Mouse (Mus musculus) myocyte (in vitro differentiated cells): ENCODE data around the gene Asb2.

ENCODE experiments used
- MAX ChIP-seq: IDR thresholded peaks from one replicate; pipeline ENCODE4 v1.6.1; 2011; ENCODE audit warnings: low read depth, mild to moderate bottlenecking, control low read depth
- POLR2A ChIP-seq: IDR thresholded peaks from one replicate; pipeline ENCODE4 v1.6.1; 2011; ENCODE audit warnings: low read depth, mild to moderate bottlenecking, control low read depth, moderate library complexity; ENCODE audit not compliant: insufficient read length
- POLR2AphosphoS2 ChIP-seq: IDR thresholded peaks from one replicate; pipeline ENCODE4 v1.6.1; 2011; ENCODE audit warnings: low read depth, control low read depth; ENCODE audit not compliant: insufficient read length

DNA sequence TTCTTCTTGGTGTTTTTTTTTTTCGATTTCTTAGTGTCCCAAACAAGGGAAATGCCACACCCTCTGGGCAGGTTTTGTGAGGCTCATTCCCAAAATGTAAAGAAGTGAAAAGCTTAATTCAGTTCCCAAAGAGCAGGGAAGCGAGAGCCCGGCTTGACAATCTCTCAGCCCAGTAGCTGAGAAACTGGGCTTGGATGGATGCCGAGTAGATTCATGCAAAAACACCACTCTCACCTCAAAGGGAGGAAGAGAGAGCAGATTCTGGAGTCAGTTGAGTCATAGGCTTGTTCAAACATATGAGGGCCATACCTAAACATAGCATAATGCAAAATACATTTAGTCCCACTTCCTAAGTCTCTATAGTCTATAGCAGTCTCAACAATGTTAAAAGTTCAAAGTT, 24.4 kb upstream of the Asb2 start:
- TF ChIP-seq MAX (no peak), POLR2AphosphoS2 (no peak), POLR2A (no peak)
